Mouse (Mus musculus) mammary gland, adult 2 months (tissue): ENCODE data around the gene Set. TPM values are rescaled to one million over a fixed set of nuclear protein-coding genes. Genes with fewer than 3 reads are reported as not detected.

Experiments
- polyA plus RNA-seq: library from polyadenylated mRNA; depleted of rRNA; stranded (reverse); fragments of >200 nt; gene quantifications from 2 replicates; pipeline ENCODE4 v1.2.3, GENCODE M21; 2012; ENCODE audit warnings: low replicate concordance; rRNA removed

Gene Set
- polyA plus RNA-seq = 35.8 and 65.2 TPM in 2 replicates

DNA sequence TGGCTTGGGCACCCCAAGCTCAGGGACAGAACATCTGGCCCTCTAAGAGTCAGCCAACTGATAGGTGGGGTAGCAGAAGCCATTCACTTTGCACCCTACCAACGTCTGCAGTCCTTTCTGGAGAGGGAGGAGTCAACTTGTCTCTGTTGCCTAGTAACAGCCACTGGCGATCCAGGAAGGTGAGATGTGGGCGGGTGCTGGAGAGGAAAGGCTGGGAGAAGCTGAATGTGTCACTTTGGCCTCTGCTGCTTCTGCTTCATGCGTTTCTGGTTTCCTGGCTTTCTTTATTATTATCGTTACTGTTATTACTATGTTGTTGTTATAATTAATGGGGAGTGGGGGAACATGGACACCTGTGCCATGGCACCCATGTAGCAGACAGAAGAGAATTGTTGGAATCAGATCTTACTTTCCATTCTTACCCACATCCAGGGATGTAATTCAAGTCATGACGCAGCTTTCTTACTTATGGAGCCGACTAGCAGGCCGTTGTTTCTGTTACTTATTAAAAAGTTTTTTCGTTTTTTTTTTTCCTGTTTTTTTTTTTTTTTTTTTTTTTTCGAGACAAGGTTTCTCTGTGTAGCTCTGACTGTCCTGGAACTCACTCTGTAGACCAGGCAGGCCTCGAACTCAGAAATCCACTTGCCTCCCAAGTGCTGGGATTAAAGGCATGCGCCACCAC lies at the start of gene Set:
Gene Set, plus strand, starts transcription at position 156 of the 682 bp plus-strand sequence.

DNA sequence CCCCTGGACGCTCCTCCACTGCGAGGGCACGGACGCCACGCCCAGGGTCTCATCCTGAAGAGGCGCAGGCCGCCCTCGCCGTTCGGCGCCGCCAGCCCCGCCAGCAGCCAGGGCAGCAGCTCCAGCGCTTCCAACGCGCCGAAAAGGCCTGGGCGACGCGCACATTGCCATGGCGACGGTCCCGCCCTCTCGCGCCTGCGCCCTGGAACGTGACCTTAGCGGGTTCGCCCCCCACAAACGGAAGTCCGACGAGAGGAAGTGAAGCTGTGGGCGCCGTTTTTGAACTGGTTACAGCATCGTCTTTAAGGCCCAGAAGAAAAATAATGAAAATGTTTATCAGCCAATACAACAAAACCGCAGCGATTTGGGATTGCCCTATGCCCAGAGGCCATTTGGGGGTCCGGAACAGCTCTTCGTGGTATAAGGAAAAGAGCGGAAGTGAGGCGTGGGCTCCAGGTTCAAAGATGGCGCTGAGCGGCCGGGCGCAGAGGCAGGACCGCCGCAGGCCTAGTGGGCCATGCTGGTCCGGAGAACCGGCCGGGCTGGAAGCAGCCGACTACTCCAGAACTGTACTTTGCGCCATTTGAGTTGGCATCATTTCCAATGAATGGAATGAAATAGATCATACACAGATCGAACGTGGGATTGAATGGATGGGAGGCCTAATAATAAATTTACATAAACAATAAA lies 8.3 kb upstream of the Set start, which contains the start of gene Wdr34:
Gene Wdr34, minus strand, starts transcription at position 183 of the 690 bp plus-strand sequence.

GRCm38 (mm10) chr2:30077502-30078348 lies 20.5 kb downstream of the Set start, which contains the start of gene Pkn3:
Pkn3 (plus strand) TSS chr2:30077684.

GRCm38 (mm10) chr2:30093471-30094207 lies 36.5 kb downstream of the Set start, which contains the start of gene Zdhhc12:
Zdhhc12 (minus strand) TSS chr2:30093648.

Other genes with a start within 250 kb of the Set start
- gene Urm1, start 237.3 kb upstream of the Set start, polyA plus RNA-seq = 43.2 and 50.1 TPM in 2 replicates
- gene Cercam, start 188.2 kb upstream of the Set start, polyA plus RNA-seq = 30.0 and 31.6 TPM in 2 replicates
- gene Odf2, start 168.2 kb upstream of the Set start, polyA plus RNA-seq = 25.4 and 34.9 TPM in 2 replicates
- 20.4 and 44.5 TPM in 2 replicates for gene Gle1, start 122.0 kb upstream of the Set start, polyA plus RNA-seq
- gene Sptan1, start 91.8 kb upstream of the Set start, polyA plus RNA-seq = 135 and 171 TPM in 2 replicates
- gene Wdr34, start 8.5 kb upstream of the Set start, polyA plus RNA-seq = 21.4 and 26.6 TPM in 2 replicates
- 13.0 and 14.8 TPM in 2 replicates for gene Pkn3, start 20.3 kb downstream of the Set start, polyA plus RNA-seq
- 50.4 and 83.3 TPM in 2 replicates for gene Zdhhc12, start 36.3 kb downstream of the Set start, polyA plus RNA-seq
- gene Zer1, start 67.2 kb downstream of the Set start, polyA plus RNA-seq = 84.4 and 90.4 TPM in 2 replicates
- gene Tbc1d13, start 76.4 kb downstream of the Set start, polyA plus RNA-seq = 77.1 and 93.1 TPM in 2 replicates
- gene Endog, start 114.1 kb downstream of the Set start, polyA plus RNA-seq = 66.0 and 114 TPM in 2 replicates
- 24.1 and 29.7 TPM in 2 replicates for gene Spout1, start 121.1 kb downstream of the Set start, polyA plus RNA-seq
- 34.2 and 45.9 TPM in 2 replicates for gene Kyat1, start 148.5 kb downstream of the Set start, polyA plus RNA-seq
- 38.4 and 49.8 TPM in 2 replicates for gene Lrrc8a, start 180.3 kb downstream of the Set start, polyA plus RNA-seq
- gene Gm28035, start 183.2 kb downstream of the Set start, polyA plus RNA-seq = 10.3 and 22.0 TPM in 2 replicates
- gene Phyhd1, start 208.8 kb downstream of the Set start, polyA plus RNA-seq = 42.8 and 52.9 TPM in 2 replicates
- gene Gm28038, start 223.7 kb downstream of the Set start, polyA plus RNA-seq = not detected in 2 replicates
- 47.9 and 68.2 TPM in 2 replicates for gene Dolk, start 229.0 kb downstream of the Set start, polyA plus RNA-seq
- 36.3 and 44.6 TPM in 2 replicates for gene Nup188, start 229.0 kb downstream of the Set start, polyA plus RNA-seq